Mouse (Mus musculus): ENCODE results near the gene Map3k20. TPM values are rescaled to one million over a fixed set of nuclear protein-coding genes. Genes with fewer than 3 reads are reported as not detected.

Gene Map3k20
- polyA plus RNA-seq, 1 experiment from 2014 or later = 6.1 TPM

GRCm38 (mm10) chr2:72391024-72391423 is 105.6 kb downstream of the Map3k20 start:
- no peak overlapping the region for H3K4me2 ChIP-seq (ENCODE audit: low read depth, low read length)
- ATAC-seq (ENCODE audit: low read depth) = no peak

GRCm38 (mm10) chr2:72391721-72392120 is 106.3 kb downstream of the Map3k20 start:
- Histone ChIP-seq H3K36me3 (ENCODE audit: control insufficient read depth, insufficient read depth, low read length) (no peaks in the 10 kb centered on the region), H3K9ac (replicated peaks; ENCODE audit: low read depth, low read length) (no peak overlapping the region), H3K27ac (ENCODE audit: low read depth, low read length) (no peak overlapping the region), H3K4me2 (ENCODE audit: low read depth, low read length) (no peak overlapping the region), H3K4me1 (ENCODE audit: control insufficient read depth, insufficient read depth, low read length) (no peaks in the 10 kb centered on the region), H3K27me3 (ENCODE audit: control insufficient read depth, insufficient read depth, low read length) (no peaks in the 10 kb centered on the region), H3K9me3 (ENCODE audit: control insufficient read depth, low read length) (no peaks in the 10 kb centered on the region; the same call in 1 of the 2 replicates), H3K4me3 (ENCODE audit: low read depth, low read length) (no peak overlapping the region)
- WGBS = 95% methylated on average over 2 of the region's 2 CpGs
- ATAC-seq (ENCODE audit: low read depth) = no peak

More at GRCm38 (mm10) chr2:72391024-72391423, 105.6 kb downstream of the Map3k20 start:
- Histone ChIP-seq H3K9ac (replicated peaks; ENCODE audit: low read depth, low read length) (no peak overlapping the region), H3K36me3 (ENCODE audit: control insufficient read depth, insufficient read depth, low read length) (no peaks in the 10 kb centered on the region), H3K27me3 (ENCODE audit: control insufficient read depth, insufficient read depth, low read length) (no peaks in the 10 kb centered on the region), H3K9me3 (ENCODE audit: control insufficient read depth, low read length) (no peaks in the 10 kb centered on the region; the same call in 1 of the 2 replicates), H3K4me1 (ENCODE audit: control insufficient read depth, insufficient read depth, low read length) (no peaks in the 10 kb centered on the region), H3K27ac (ENCODE audit: low read depth, low read length) (no peak overlapping the region), H3K4me3 (ENCODE audit: low read depth, low read length) (no peak overlapping the region)
- 55% methylated on average over 4 of the region's 4 CpGs for WGBS

DNA sequence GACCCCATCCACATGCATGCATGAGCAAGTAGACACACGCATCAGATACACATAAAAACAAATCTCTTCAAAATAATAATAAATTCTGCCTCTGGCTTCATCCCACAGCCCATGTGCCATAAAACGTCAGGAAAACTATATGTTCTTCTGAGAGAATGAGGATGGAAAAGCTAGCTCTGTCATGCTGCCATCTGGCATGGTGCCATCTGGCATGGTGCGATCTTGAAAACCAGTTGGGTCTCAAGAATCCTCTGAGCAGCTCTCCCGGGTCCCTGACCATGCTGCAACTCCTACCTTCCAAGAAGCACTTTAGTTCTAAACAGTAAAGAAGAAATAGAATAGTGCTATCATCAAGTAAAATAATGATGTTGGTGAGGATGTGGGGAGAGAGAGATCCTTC is 106.9 kb downstream of the Map3k20 start:
- WGBS = 38% methylated on average over 4 of the region's 4 CpGs
- no peak for ATAC-seq (ENCODE audit: low read depth)
- Histone ChIP-seq H3K4me1 (ENCODE audit: control insufficient read depth, insufficient read depth, low read length) (no peaks in the 10 kb centered on the region), H3K9ac (replicated peaks; ENCODE audit: low read depth, low read length) (no peak overlapping the region), H3K27me3 (ENCODE audit: control insufficient read depth, insufficient read depth, low read length) (no peaks in the 10 kb centered on the region), H3K9me3 (ENCODE audit: control insufficient read depth, low read length) (no peaks in the 10 kb centered on the region; the same call in 1 of the 2 replicates), H3K27ac (ENCODE audit: low read depth, low read length) (no peak overlapping the region), H3K4me2 (ENCODE audit: low read depth, low read length) (no peak overlapping the region), H3K36me3 (ENCODE audit: control insufficient read depth, insufficient read depth, low read length) (no peaks in the 10 kb centered on the region), H3K4me3 (ENCODE audit: low read depth, low read length) (no peak overlapping the region)

DNA sequence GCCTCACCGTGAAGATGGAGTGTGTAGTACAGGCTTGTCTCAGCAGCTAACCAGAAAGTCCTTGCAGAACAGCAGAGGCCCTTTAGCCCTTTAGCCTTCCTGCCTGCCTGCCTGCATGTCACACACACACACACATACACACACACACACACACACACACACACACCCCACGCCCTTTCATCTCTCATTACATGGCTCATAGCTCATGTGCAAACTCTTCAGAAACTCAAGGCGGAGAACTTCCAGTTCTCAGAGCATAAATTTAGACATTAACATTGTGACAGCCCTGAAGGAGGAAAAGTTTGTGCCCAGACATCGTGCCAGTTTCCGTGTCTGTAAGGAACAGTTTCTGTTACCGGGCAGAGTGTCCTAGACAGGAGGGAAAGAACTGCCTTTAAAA is 111.5 kb downstream of the Map3k20 start:
- H3K4me1 ChIP-seq (ENCODE audit: control insufficient read depth, insufficient read depth, low read length) = no peaks in the 10 kb centered on the region
- no peaks in the 10 kb centered on the region for H3K27me3 ChIP-seq (ENCODE audit: control insufficient read depth, insufficient read depth, low read length)
- no peak overlapping the region for H3K4me3 ChIP-seq (ENCODE audit: low read depth, low read length)
- no peak overlapping the region for H3K27ac ChIP-seq (ENCODE audit: low read depth, low read length)
- no peaks in the 10 kb centered on the region for H3K36me3 ChIP-seq (ENCODE audit: control insufficient read depth, insufficient read depth, low read length)
- H3K9ac ChIP-seq (replicated peaks; ENCODE audit: low read depth, low read length) = no peak overlapping the region
- WGBS = 56% methylated on average over 6 of the region's 6 CpGs
- H3K9me3 ChIP-seq (ENCODE audit: control insufficient read depth, low read length) = no peaks in the 10 kb centered on the region; the same call in 1 of the 2 replicates
- no peak for ATAC-seq (ENCODE audit: low read depth)
- no peak overlapping the region for H3K4me2 ChIP-seq (ENCODE audit: low read depth, low read length)

DNA sequence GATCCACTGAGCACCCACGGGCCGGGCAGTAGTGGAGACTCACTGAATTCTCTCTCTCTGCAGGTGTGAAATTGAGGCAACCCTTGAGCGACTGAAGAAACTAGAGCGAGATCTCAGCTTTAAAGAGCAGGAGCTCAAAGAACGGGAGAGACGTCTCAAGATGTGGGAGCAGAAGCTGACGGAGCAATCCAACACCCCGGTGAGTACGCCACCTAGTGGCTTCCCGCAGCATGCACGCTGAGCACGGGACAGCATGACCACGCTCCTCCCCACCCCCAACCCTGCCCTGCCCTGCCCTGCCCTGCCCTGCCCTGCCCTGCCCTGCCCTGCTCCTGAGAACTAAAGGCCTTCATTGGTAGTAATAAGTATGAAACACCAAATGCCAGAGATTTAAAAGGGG is 112.8 kb downstream of the Map3k20 start:
- no peaks in the 10 kb centered on the region for H3K27me3 ChIP-seq (ENCODE audit: control insufficient read depth, insufficient read depth, low read length)
- H3K36me3 ChIP-seq (ENCODE audit: control insufficient read depth, insufficient read depth, low read length) = no peaks in the 10 kb centered on the region
- no peak overlapping the region for H3K4me2 ChIP-seq (ENCODE audit: low read depth, low read length)
- no peak overlapping the region for H3K9ac ChIP-seq (replicated peaks; ENCODE audit: low read depth, low read length)
- 26% methylated on average over 13 of the region's 13 CpGs for WGBS
- ATAC-seq (ENCODE audit: low read depth) = no peak
- H3K4me1 ChIP-seq (ENCODE audit: control insufficient read depth, insufficient read depth, low read length) = no peaks in the 10 kb centered on the region
- no peak overlapping the region for H3K27ac ChIP-seq (ENCODE audit: low read depth, low read length)
- no peak overlapping the region for H3K4me3 ChIP-seq (ENCODE audit: low read depth, low read length)
- H3K9me3 ChIP-seq (ENCODE audit: control insufficient read depth, low read length) = no peaks in the 10 kb centered on the region; the same call in 1 of the 2 replicates

GRCm38 (mm10) chr2:72399469-72400195 is 114.2 kb downstream of the Map3k20 start:
- no peaks in the 10 kb centered on the region; the same call in 1 of the 2 replicates for H3K9me3 ChIP-seq (ENCODE audit: control insufficient read depth, low read length)
- no peak overlapping the region for H3K4me3 ChIP-seq (ENCODE audit: low read depth, low read length)
- H3K4me2 ChIP-seq (ENCODE audit: low read depth, low read length) = no peak overlapping the region
- H3K36me3 ChIP-seq (ENCODE audit: control insufficient read depth, insufficient read depth, low read length) = no peaks in the 10 kb centered on the region
- H3K27me3 ChIP-seq (ENCODE audit: control insufficient read depth, insufficient read depth, low read length) = no peaks in the 10 kb centered on the region
- 59% methylated on average over 12 of the region's 12 CpGs for WGBS
- no peak overlapping the region for H3K9ac ChIP-seq (replicated peaks; ENCODE audit: low read depth, low read length)
- ATAC-seq (ENCODE audit: low read depth) = no peak
- no peaks in the 10 kb centered on the region for H3K4me1 ChIP-seq (ENCODE audit: control insufficient read depth, insufficient read depth, low read length)
- H3K27ac ChIP-seq (ENCODE audit: low read depth, low read length) = no peak overlapping the region

DNA sequence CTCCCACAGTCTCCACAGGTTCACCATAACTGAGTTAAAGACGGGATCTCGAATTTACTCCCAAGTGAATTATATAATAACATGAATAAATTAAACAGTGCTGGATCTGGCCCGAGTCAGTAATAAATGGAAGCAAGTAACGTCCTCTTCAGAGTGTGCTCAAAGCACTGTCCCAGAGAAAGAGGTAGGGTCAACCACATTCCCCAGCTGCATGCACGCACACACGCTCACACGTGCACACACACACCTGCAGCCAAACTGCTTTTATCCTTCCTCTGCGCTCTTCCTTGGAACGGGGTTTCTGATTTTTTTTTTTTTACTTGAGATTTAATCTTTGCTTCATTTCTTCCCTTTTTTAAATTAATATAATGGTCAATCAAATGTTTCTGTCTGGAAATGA is 115.9 kb downstream of the Map3k20 start:
- Histone ChIP-seq H3K9ac (replicated peaks; ENCODE audit: low read depth, low read length) (no peak overlapping the region), H3K27me3 (ENCODE audit: control insufficient read depth, insufficient read depth, low read length) (no peaks in the 10 kb centered on the region), H3K4me2 (ENCODE audit: low read depth, low read length) (no peak overlapping the region), H3K9me3 (ENCODE audit: control insufficient read depth, low read length) (no peaks in the 10 kb centered on the region), H3K36me3 (ENCODE audit: control insufficient read depth, insufficient read depth, low read length) (no peaks in the 10 kb centered on the region), H3K4me3 (ENCODE audit: low read depth, low read length) (no peak overlapping the region), H3K4me1 (ENCODE audit: control insufficient read depth, insufficient read depth, low read length) (no peaks in the 10 kb centered on the region), H3K27ac (ENCODE audit: low read depth, low read length) (no peak overlapping the region)
- 75% methylated on average over 9 of the region's 9 CpGs for WGBS
- no peak for ATAC-seq (ENCODE audit: low read depth)

DNA sequence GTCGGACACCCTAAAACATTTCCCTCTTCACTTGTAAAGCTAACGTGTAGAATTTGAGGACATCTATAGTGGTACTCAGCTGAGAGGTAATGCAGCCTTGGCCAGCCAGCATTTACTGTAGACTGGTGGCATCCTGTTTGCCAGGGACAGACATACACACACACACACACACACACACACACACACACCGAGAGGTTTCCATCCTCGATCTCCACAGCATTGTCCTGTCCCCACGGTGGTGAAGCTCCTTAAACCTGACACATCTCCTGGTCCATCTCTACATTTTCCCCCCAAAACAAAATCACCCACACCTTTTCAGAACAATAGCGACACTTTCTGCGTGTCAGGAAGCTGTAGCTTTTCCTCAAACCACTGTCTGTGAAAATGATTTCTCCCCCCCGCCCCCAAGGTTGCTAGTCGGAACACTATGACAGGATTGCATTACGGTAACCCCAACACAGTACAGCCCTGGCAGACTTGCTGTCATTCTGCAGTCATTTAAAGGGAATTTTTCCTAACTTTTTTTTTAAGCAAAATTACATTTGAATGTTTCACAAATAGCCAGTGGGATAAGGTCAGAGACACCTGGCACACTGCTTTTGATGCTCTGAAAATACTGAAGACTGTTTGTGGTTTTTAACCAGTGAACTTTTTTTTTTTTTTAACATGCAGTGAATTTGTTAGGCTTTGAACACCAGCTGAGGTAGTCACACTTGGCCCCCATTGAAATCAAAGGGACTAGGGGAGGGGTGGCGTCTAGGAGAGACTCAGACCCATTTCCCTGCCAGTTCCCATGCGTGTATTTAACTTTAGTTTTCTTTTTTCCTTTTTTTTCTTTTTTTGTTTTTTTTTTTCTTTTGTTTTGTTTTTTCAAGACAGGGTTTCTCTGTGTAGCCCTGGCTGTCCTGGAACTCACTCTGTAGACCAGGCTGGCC is 120.5 kb downstream of the Map3k20 start:
- no peak for ATAC-seq (ENCODE audit: low read depth)
- no peaks in the 10 kb centered on the region for H3K9me3 ChIP-seq (ENCODE audit: control insufficient read depth, low read length)
- no peaks in the 10 kb centered on the region for H3K4me1 ChIP-seq (ENCODE audit: control insufficient read depth, insufficient read depth, low read length)
- no peaks in the 10 kb centered on the region for H3K36me3 ChIP-seq (ENCODE audit: control insufficient read depth, insufficient read depth, low read length)
- WGBS = 84% methylated on average over 12 of the region's 12 CpGs
- H3K9ac ChIP-seq (replicated peaks; ENCODE audit: low read depth, low read length) = no peak overlapping the region
- no peak overlapping the region for H3K4me3 ChIP-seq (ENCODE audit: low read depth, low read length)
- H3K27ac ChIP-seq (ENCODE audit: low read depth, low read length) = no peak overlapping the region
- H3K27me3 ChIP-seq (ENCODE audit: control insufficient read depth, insufficient read depth, low read length) = no peaks in the 10 kb centered on the region
- H3K4me2 ChIP-seq (ENCODE audit: low read depth, low read length) = no peak overlapping the region

- Histone ChIP-seq H3K27ac (ENCODE audit: low read depth, low read length) (no peak overlapping the region), H3K4me1 (ENCODE audit: control insufficient read depth, insufficient read depth, low read length) (no peaks in the 10 kb centered on the region), H3K36me3 (ENCODE audit: control insufficient read depth, insufficient read depth, low read length) (no peaks in the 10 kb centered on the region), H3K27me3 (ENCODE audit: control insufficient read depth, insufficient read depth, low read length) (no peaks in the 10 kb centered on the region), H3K9ac (replicated peaks; ENCODE audit: low read depth, low read length) (no peak overlapping the region), H3K4me2 (ENCODE audit: low read depth, low read length) (no peak overlapping the region), H3K9me3 (ENCODE audit: control insufficient read depth, low read length) (no peaks in the 10 kb centered on the region), H3K4me3 (ENCODE audit: low read depth, low read length) (no peak overlapping the region)
- 60% methylated on average over 10 of the region's 10 CpGs for WGBS
- ATAC-seq (ENCODE audit: low read depth) = no peak
Observed at GRCm38 (mm10) chr2:72406701-72407100, 121.3 kb downstream of the Map3k20 start.
